ENCODE assay signal across 10 mouse cellular contexts in the genomic region with DNA sequence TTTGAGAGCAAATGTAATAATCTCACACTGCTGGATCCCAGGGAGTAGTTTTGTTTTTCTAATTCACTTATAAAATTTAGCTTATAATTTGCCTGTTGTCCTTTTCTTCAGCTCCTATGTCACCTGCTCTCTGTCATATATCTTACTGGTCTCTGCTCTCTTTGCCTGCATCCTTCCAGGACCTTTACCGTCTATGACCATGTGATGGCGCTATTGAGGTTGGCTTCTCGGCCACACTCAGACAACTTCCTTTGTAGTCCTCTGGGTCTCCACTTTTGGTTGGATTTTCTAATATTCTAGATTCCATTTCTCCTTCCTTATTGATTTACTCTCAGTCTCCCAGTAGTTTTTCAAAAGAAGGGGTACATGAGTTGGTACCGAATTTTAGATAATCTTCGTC.
DNase-seq lines count a peak whose midpoint lies in the region; ATAC-seq and TF ChIP-seq lines count a peak whose summit lies in the region.
"Had no signal": no experiment of that assay in that cellular context is flagged by ENCODE, and none has a peak within 500 bp of the region (broad histone marks: within the 10 kb centered on the region; RNA-seq: fewer than 3 reads in every experiment).

No protein-coding gene starts in this region.

- H3K27me3 ChIP-seq in lung, embryonic 14.5 days (ENCODE audit: insufficient read depth, low read length), result no peaks in the 10 kb centered on the region
- no peaks in the 10 kb centered on the region for H3K27me3 ChIP-seq in splenic B cell, adult 2 months (ENCODE audit: control insufficient read depth, insufficient read depth, low read length, poor library complexity, severe bottlenecking)
- no peaks in the 10 kb centered on the region for H3K27me3 ChIP-seq in limb, embryonic 10.5 days (ENCODE audit: low read depth, poor library complexity, severe bottlenecking)
- H3K27me3 ChIP-seq: forebrain, embryonic 15.5 days had no signal

- H3K9ac ChIP-seq in lung, embryonic 14.5 days, result no peak overlapping the region
- H3K9ac ChIP-seq: forebrain, embryonic 15.5 days had no signal

- no peaks in the 10 kb centered on the region for H3K9me3 ChIP-seq in lung, embryonic 14.5 days (ENCODE audit: low read depth, low read length)
- H3K9me3 ChIP-seq in limb, embryonic 10.5 days (replicated peaks), result no peaks in the 10 kb centered on the region
- H3K9me3 ChIP-seq: forebrain, embryonic 15.5 days had no signal

- no peaks in the 10 kb centered on the region for H3K4me1 ChIP-seq in lung, embryonic 14.5 days (ENCODE audit: insufficient read depth)
- no peaks in the 10 kb centered on the region for H3K4me1 ChIP-seq in limb, embryonic 10.5 days
- H3K4me1 ChIP-seq: forebrain, embryonic 15.5 days had no signal

- no peak overlapping the region for H3K27ac ChIP-seq in lung, embryonic 14.5 days (ENCODE audit: low read depth)
- no peak overlapping the region for H3K27ac ChIP-seq in limb, embryonic 10.5 days
- H3K27ac ChIP-seq: forebrain, embryonic 15.5 days had no signal

- ATAC-seq in cerebellum, adult (ENCODE audit: insufficient number of reproducible peaks, low FRiP score, low TSS enrichment), result no peak
- no peak for ATAC-seq in lung, embryonic 14.5 days (ENCODE audit: insufficient read depth)
- ATAC-seq: forebrain, embryonic 15.5 days had no signal

- 50% methylated on average over 5 of the region's 5 CpGs for WGBS in lung, embryonic 14.5 days
- 50% methylated on average over 5 of the region's 5 CpGs for WGBS in limb, embryonic 10.5 days

- TF ChIP-seq CTCF in lung, embryonic 14.5 days (IDR thresholded peaks at IDR 0.05; ENCODE audit: low read depth), result peak; percentile 33
- TF ChIP-seq CTCF in brain, embryonic 14.5 days (IDR thresholded peaks at IDR 0.05; ENCODE audit: borderline replicate concordance, extremely low read depth, insufficient read depth, insufficient read length), result peak; percentile 44; the same call in 1 of the 2 replicates

- no peaks in the 10 kb centered on the region for H3K36me3 ChIP-seq in lung, embryonic 14.5 days (ENCODE audit: insufficient read depth)
- no peaks in the 10 kb centered on the region for H3K36me3 ChIP-seq in splenic B cell, adult 2 months (ENCODE audit: control insufficient read depth, insufficient read depth, low read length, poor library complexity, severe bottlenecking)
- no peaks in the 10 kb centered on the region for H3K36me3 ChIP-seq in limb, embryonic 10.5 days
- H3K36me3 ChIP-seq: forebrain, embryonic 15.5 days had no signal

- no peak for TF ChIP-seq POLR2A in brain, embryonic 14.5 days (IDR thresholded peaks at IDR 0.05; ENCODE audit: borderline replicate concordance, extremely low read depth, insufficient read depth, insufficient read length, poor library complexity, severe bottlenecking)

- no peak overlapping the region for H3K4me2 ChIP-seq in lung, embryonic 14.5 days
- H3K4me2 ChIP-seq: forebrain, embryonic 15.5 days had no signal

- no peak overlapping the region for H3K4me3 ChIP-seq in lung, embryonic 14.5 days (ENCODE audit: low read depth, low read length)
- H3K4me3 ChIP-seq in limb, embryonic 10.5 days, result no peak overlapping the region
- H3K4me3 ChIP-seq: forebrain, embryonic 15.5 days had no signal

- DNase-seq in cerebellum, adult 18-20 months, result peak; percentile 30 to 39
- DNase-seq in lung, embryonic 14.5 days, result peak; percentile 6
- DNase-seq in lung, postnatal 36 days, result no peak
- no peak for DNase-seq in brain, embryonic 14.5 days (ENCODE audit: low read depth)
- DNase-seq in splenic B cell, adult 2 months (ENCODE audit: low read depth, low spot score), result peak; percentile 1
- no peak for DNase-seq in limb, embryonic 10.5 days (ENCODE audit: low spot score)
- no peak for DNase-seq in thymus, postnatal 4 days
- DNase-seq: lung, adult 2 months had no signal

Comparison
In these comparisons a context has a peak if more than half of its experiments do, and no peak if none do; other contexts are left out.
1. DNase-seq: peak in cerebellum, adult 18-20 months (2 of 2), lung, embryonic 14.5 days (single experiment) and splenic B cell, adult 2 months (single experiment); none in lung, postnatal 36 days (single experiment), brain, embryonic 14.5 days (single experiment), limb, embryonic 10.5 days (single experiment) and thymus, postnatal 4 days (single experiment).